Mouse (Mus musculus) hindbrain, embryonic 12.5 days (tissue): Measurements from ENCODE around the gene Fbxo40. TPM values are rescaled to one million over a fixed set of nuclear protein-coding genes. Genes with fewer than 3 reads are reported as not detected.
A peak's percentile ranks its signal among the peaks of the same experiment; 100 is the strongest.

ENCODE experiments used
- ATAC-seq: fragments of 200-750 bp; cut with Nextera tagmentation; 2 replicates; pipeline ENCODE4 v1.8.0; 2017; ENCODE audit warnings: moderate TSS enrichment; ENCODE audit not compliant: low FRiP score
- H3K27ac ChIP-seq: fragments of 300-500 bp; sonication (generic); 2 replicates; pipeline ENCODE4 v1.5.1; 2016; ENCODE audit warnings: mild to moderate bottlenecking
- H3K27me3 ChIP-seq: fragments of 300-500 bp; sonication (generic); 2 replicates; pipeline ENCODE4 v1.6.1; 2016; ENCODE audit warnings: mild to moderate bottlenecking
- H3K36me3 ChIP-seq: fragments of 300-500 bp; sonication (generic); 2 replicates; pipeline ENCODE4 v1.6.1; 2016; ENCODE audit warnings: mild to moderate bottlenecking
- H3K4me1 ChIP-seq: fragments of 300-500 bp; sonication (generic); 2 replicates; pipeline ENCODE4 v1.6.1; 2016
- H3K4me2 ChIP-seq: fragments of 300-500 bp; sonication (generic); replicated peaks from 2 replicates; pipeline ENCODE4 v1.6.1; 2016; ENCODE audit warnings: mild to moderate bottlenecking
- H3K4me3 ChIP-seq: fragments of 300-500 bp; sonication (generic); 2 replicates; pipeline ENCODE4 v1.5.1; 2016; ENCODE audit warnings: mild to moderate bottlenecking
- H3K9ac ChIP-seq: fragments of 300-500 bp; sonication (generic); 2 replicates; pipeline ENCODE4 v1.6.1; 2016; ENCODE audit warnings: mild to moderate bottlenecking, moderate library complexity
- H3K9me3 ChIP-seq: fragments of 300-500 bp; sonication (generic); replicated peaks from 2 replicates; pipeline ENCODE4 v1.6.1; 2016; ENCODE audit warnings: mild to moderate bottlenecking
- WGBS: fragments of 180-500 bp; shearing (Covaris S2); methylation state at CpG from one replicate; pipeline ENCODE4 v1.1.7; 2016; 5-methylcytosine and 5-hydroxymethylcytosine counted together
- polyA plus RNA-seq: library from polyadenylated mRNA; unstranded; fragments of >200 nt; fragmentation: Nextera tagmentation; extraction: Ambion mirVana; gene quantifications from 2 replicates; pipeline ENCODE4 v1.2.1, GENCODE M21; 2016

The Fbxo40 gene
- polyA plus RNA-seq, 1 experiment from 2014 or later, result 0.04 TPM

DNA sequence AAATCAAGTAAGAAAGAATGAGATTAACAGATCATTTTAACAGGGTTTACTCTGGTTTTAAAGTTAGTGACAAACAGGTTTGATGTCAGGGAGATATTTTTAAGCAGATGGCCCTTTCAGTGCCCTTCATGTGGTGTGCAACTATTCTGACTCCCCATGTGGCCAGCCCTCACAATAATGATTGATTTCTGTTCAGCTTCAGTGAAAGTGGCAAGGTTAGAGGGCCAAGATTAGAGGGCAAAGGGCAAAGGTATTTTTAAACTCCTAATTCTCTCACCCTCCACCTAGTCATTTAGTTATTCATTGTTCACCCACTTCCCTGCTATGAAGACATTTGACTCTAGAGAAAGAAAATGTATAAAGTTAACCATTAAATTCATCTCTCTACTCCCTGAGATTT is 2.2 kb downstream of the Fbxo40 start:
- Histone ChIP-seq H3K4me3 (no peak overlapping the region), H3K27me3 (no peaks in the 10 kb centered on the region), H3K4me2 (no peak overlapping the region), H3K9ac (no peak overlapping the region), H3K4me1 (no peaks in the 10 kb centered on the region), H3K36me3 (no peaks in the 10 kb centered on the region), H3K27ac (no peak overlapping the region), H3K9me3 (no peaks in the 10 kb centered on the region)
- no peak for ATAC-seq

DNA sequence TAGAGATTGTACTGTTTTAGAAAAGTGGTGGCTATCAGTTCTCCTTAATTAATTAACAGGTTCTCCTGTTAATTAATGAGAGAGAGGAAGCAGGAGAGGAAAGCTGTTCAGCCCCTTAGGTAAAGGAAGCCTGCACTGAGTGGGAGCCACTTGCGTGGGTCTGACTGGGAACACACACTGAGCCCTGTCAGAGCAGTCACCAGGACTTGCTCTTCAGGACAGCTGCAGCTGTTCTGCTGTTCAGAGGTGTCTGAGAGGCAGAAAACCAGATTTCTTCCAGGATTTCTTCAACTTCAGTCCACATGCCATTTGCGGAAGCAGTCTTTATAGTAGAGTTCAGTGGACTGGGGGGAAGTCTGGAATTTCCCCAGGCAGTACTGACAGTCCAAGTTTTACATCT is 2.9 kb downstream of the Fbxo40 start:
- 64% methylated on average over 2 of the region's 2 CpGs for WGBS
- Histone ChIP-seq H3K36me3 (no peaks in the 10 kb centered on the region), H3K9ac (no peak overlapping the region), H3K27ac (no peak overlapping the region), H3K9me3 (no peaks in the 10 kb centered on the region), H3K4me2 (no peak overlapping the region), H3K27me3 (no peaks in the 10 kb centered on the region), H3K4me3 (no peak overlapping the region), H3K4me1 (no peaks in the 10 kb centered on the region)
- no peak for ATAC-seq

DNA sequence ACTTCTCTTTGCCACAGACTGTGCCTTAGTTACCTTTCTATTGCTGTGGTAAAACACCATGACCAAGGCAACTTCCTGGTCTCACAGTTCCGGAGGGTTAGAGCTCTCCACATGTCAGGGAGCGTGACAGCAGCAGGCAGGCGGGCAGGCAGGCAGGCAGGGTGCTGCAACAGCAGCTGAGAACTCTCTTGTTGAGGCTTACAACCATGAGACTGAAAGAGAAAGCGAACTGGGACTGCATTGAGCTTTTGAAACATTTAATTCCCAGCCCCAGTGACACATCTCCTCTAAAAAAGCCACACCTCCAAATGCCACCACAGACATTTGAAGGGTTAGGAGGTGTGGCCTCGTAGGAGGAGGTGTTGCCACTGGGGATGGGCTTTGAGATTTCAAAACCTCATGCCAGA is 4.6 kb downstream of the Fbxo40 start:
- WGBS, result 64% methylated on average over 5 of the region's 5 CpGs
- no peak overlapping the region for H3K9ac ChIP-seq
- ATAC-seq, result no peak
- no peak overlapping the region for H3K4me2 ChIP-seq
- no peaks in the 10 kb centered on the region for H3K4me1 ChIP-seq
- no peak overlapping the region for H3K27ac ChIP-seq
- H3K4me3 ChIP-seq, result no peak overlapping the region
- no peaks in the 10 kb centered on the region for H3K27me3 ChIP-seq
- H3K9me3 ChIP-seq, result no peaks in the 10 kb centered on the region; the same call in 1 of the 2 replicates
- H3K36me3 ChIP-seq, result no peaks in the 10 kb centered on the region

DNA sequence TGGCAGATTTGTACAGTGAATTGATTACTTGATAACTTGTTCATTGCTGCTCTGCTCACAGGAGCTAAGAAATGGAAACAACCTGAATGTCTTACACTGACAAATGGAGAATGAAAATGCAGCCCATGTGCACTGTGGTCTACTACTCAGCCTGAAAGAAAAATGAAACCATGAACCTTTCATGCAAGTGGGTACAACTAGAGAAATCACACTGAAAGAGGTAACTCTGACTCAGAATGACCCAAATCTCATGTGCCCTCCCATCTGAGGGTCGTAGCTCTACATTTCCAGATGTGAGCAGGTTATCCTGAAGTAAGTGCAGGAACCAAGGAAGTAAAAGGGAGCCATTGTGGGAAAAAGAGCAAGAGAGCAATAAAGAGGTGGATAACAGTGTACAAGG is 6.5 kb downstream of the Fbxo40 start:
- Histone ChIP-seq H3K27ac (no peak overlapping the region), H3K27me3 (no peaks in the 10 kb centered on the region), H3K9me3 (no peaks in the 10 kb centered on the region; the same call in 1 of the 2 replicates), H3K9ac (no peak overlapping the region), H3K4me3 (no peak overlapping the region), H3K4me2 (no peak overlapping the region), H3K36me3 (no peaks in the 10 kb centered on the region), H3K4me1 (no peaks in the 10 kb centered on the region)
- 83% methylated on average over 1 of the region's 1 CpGs for WGBS
- ATAC-seq, result no peak

DNA sequence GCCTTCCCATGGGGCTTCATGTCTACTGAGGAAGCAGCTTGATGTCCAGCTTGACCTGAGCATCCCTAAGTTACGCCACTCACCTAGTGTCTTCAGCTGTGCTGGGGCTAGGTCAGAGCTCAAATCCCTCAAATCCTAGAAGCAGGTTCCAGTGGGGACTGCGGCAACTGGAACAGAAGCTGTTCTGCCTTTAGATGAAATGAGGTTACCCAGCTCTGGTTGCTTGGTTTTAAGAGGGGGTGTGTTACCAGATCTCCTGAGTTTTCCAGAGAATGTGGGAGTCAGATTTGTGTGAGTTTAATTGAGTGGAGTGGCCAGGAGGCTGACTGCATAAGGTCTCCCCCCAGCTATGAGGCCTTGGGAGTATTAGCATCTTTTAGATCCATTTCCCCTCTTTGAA is 11.1 kb downstream of the Fbxo40 start:
- 92% methylated on average over 2 of the region's 2 CpGs for WGBS
- ATAC-seq, result no peak
- no peak overlapping the region for H3K4me2 ChIP-seq
- H3K4me3 ChIP-seq, result no peak overlapping the region
- H3K9ac ChIP-seq, result no peak overlapping the region
- H3K9me3 ChIP-seq, result no peaks in the 10 kb centered on the region; the same call in 1 of the 2 replicates
- no peaks in the 10 kb centered on the region for H3K4me1 ChIP-seq
- H3K27ac ChIP-seq, result no peak overlapping the region
- H3K36me3 ChIP-seq, result no peaks in the 10 kb centered on the region
- no peaks in the 10 kb centered on the region for H3K27me3 ChIP-seq

DNA sequence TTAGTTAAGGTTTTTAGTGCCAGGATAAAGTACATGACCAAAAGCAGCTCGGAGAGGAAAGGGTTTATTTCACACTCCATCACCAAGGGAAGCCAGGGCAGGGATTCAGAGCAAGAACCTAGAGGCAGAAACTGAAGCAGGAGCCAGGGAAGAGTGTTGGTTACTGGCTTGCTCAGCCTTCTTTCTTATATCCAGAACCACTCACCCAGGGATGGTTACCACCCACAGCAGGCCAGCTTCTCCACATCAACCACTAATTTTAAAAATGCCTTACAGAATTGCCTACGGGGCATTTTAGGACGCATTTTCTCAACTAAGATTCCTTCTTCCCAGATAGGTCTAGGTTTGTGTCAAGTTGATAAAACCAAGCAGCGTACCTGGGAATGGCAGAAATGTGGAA is 26.9 kb downstream of the Fbxo40 start:
- no peak for ATAC-seq
- 89% methylated on average over 4 of the region's 4 CpGs for WGBS

DNA sequence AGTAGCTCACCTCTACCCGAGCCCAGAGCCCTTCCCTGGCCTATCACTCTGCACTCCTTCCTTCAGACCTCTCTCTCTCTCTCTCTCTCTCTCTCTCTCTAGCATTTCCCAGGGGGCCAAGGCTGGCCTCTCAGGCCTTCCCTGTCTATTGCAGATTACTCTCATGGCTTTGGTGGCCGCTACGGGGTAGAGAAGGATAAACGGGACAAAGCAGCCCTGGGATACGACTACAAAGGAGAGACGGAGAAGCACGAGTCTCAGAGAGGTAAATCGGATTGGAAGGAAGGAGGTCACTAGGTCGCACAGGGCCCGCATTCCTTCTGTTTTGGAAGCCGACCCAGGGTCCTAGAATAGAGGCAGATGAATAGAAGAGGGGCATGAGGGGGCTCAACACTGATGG is 35.2 kb downstream of the Fbxo40 start:
- no peak for ATAC-seq
- no peak overlapping the region for H3K27ac ChIP-seq
- H3K27me3 ChIP-seq, result no peaks in the 10 kb centered on the region
- H3K9me3 ChIP-seq, result no peaks in the 10 kb centered on the region
- 53% methylated on average over 11 of the region's 11 CpGs for WGBS
- H3K9ac ChIP-seq, result no peak overlapping the region
- no peaks in the 10 kb centered on the region for H3K4me1 ChIP-seq
- no peaks in the 10 kb centered on the region for H3K36me3 ChIP-seq
- H3K4me3 ChIP-seq, result no peak overlapping the region
- H3K4me2 ChIP-seq, result no peak overlapping the region

More for the DNA sequence above, 26.9 kb downstream of the Fbxo40 start:
- Histone ChIP-seq H3K9ac (no peak overlapping the region), H3K36me3 (no peaks in the 10 kb centered on the region), H3K4me1 (no peaks in the 10 kb centered on the region), H3K4me3 (no peak overlapping the region), H3K9me3 (no peaks in the 10 kb centered on the region), H3K27ac (no peak overlapping the region), H3K27me3 (no peaks in the 10 kb centered on the region), H3K4me2 (no peak overlapping the region)

DNA sequence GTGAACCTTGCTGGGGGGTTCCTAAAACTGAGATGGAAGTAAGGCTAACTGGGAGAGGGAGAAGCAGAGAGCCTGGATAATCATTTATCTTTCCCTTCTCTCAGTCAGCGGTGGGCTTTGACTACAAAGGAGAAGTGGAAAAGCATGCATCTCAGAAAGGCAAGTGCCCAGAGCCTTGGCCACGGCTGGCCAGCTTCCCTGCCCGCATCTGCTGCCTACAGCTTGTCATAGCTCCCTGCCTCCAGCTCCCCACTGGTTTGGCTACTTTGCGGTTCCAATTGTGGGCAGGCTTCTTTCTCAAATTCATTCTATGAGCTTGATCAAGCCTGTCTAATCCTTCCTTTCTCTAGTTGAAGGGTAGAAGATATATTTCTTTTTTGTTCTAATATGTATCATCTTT is 39.2 kb downstream of the Fbxo40 start:
- 37% methylated on average over 4 of the region's 4 CpGs for WGBS
- H3K27me3 ChIP-seq, result no peaks in the 10 kb centered on the region
- no peaks in the 10 kb centered on the region for H3K4me1 ChIP-seq
- H3K9me3 ChIP-seq, result no peaks in the 10 kb centered on the region
- no peak overlapping the region for H3K9ac ChIP-seq
- no peak overlapping the region for H3K4me3 ChIP-seq
- ATAC-seq, result no peak
- H3K4me2 ChIP-seq, result no peak overlapping the region
- H3K36me3 ChIP-seq, result no peaks in the 10 kb centered on the region
- H3K27ac ChIP-seq, result no peak overlapping the region

DNA sequence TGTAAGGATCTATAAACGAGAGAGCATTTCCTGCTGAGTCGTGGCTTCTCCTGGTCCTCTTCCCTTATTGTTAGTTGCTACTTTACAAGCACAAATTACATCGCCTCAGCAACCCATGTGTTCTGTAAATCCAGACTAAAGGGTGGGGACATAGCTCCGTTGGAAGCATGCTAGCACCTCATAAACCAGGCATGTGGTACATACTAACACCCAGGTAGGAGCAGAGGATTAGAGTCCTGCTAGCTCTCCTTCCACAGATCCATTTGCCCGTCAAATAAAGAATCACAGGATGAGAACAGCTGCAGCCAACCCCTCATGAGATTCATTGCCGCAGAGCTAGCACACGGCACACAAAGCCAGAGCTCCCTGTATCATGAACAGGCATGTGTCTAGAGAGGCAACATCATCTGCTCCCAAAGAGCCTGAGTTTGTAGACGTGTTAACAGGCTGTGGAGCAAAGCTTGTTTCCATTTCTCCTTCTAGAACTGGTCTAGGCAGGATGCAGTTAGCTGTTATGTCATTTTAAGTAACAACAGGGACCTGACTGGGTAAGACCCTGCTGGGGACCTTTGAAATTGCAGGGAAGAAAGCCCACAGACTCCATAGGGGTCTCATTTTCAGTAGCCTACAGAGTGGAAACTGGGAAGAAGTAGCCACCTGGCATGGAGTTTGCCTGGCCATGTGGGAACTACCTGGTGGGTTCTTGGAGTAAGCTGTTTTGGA is 40.5 kb downstream of the Fbxo40 start:
- 69% methylated on average over 8 of the region's 8 CpGs for WGBS
- Histone ChIP-seq H3K27ac (no peak overlapping the region), H3K27me3 (no peaks in the 10 kb centered on the region), H3K36me3 (no peaks in the 10 kb centered on the region), H3K9ac (no peak overlapping the region), H3K9me3 (no peaks in the 10 kb centered on the region), H3K4me2 (no peak overlapping the region), H3K4me1 (peaks cover 5% of the 10 kb centered on the region), H3K4me3 (no peak overlapping the region)
- no peak for ATAC-seq

DNA sequence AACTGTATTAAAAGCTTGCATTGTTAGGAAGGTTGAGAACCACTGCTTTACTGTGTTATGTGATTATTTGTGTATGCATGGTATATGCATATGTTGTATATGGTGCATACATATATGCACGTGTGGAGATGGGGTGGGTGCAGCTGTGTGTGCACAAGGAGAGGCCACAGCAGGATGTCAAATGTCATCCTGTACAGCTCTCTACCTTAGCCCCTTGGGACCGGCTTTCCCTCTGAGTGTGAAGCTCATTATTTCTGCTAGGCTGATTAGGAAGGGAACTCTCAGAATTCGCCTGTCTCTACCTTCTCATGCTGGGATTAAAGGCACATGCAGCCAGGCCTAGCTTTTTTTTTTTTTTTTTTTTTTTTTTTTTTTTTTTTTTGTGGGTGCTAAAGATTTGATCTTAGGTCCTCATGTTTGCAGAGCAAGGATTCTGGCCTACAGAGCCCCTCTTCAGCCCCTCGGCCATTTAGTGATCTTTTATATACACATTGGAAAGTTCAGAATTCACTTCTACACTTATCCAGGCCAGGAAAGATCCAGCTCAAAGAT is 42.5 kb downstream of the Fbxo40 start:
- no peak overlapping the region for H3K4me2 ChIP-seq
- no peaks in the 10 kb centered on the region for H3K27me3 ChIP-seq
- H3K36me3 ChIP-seq, result no peaks in the 10 kb centered on the region
- WGBS, result 66% methylated on average over 4 of the region's 4 CpGs
- no peak overlapping the region for H3K9ac ChIP-seq
- ATAC-seq, result no peak
- no peak overlapping the region for H3K27ac ChIP-seq
- peaks cover 5% of the 10 kb centered on the region for H3K4me1 ChIP-seq
- no peak overlapping the region for H3K4me3 ChIP-seq
- H3K9me3 ChIP-seq, result no peaks in the 10 kb centered on the region

DNA sequence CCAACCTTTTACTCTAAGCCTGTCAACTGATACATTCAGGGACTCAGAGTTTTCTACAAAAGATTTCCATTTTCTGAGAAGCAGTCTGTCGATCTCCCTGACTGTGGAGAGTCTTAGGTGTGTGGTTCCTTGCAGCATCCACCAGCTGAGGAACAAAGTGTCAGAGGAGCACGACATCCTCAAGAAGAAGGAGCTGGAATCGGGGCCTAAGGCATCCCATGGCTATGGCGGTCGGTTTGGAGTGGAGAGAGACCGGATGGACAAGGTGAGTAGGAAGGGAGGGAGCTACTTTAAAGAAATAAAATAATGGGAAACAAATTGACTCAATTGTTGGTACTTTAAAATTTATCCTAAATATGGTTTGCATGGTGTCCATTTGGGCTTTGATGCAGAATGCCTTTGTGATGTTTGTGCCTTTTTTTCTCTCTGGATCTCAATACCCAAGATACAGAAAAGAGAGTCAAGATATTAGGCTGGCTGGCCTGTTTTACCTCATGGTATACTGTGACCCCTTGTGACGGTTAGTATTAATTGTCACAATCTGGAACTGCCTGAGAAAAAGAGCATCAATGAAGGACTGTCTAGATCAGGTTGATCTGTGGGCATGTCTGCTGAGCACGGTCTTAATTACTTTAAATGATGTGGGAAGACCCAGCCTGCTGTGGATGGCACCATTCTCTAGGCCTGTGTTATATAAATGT is 43.7 kb downstream of the Fbxo40 start:
- no peaks in the 10 kb centered on the region for H3K27me3 ChIP-seq
- no peak overlapping the region for H3K4me3 ChIP-seq
- H3K4me2 ChIP-seq, result no peak overlapping the region
- peaks cover 9% of the 10 kb centered on the region for H3K4me1 ChIP-seq
- H3K36me3 ChIP-seq, result no peaks in the 10 kb centered on the region
- WGBS, result 89% methylated on average over 8 of the region's 8 CpGs
- no peak overlapping the region for H3K27ac ChIP-seq
- no peak overlapping the region for H3K9ac ChIP-seq
- ATAC-seq, result no peak
- H3K9me3 ChIP-seq, result no peaks in the 10 kb centered on the region

DNA sequence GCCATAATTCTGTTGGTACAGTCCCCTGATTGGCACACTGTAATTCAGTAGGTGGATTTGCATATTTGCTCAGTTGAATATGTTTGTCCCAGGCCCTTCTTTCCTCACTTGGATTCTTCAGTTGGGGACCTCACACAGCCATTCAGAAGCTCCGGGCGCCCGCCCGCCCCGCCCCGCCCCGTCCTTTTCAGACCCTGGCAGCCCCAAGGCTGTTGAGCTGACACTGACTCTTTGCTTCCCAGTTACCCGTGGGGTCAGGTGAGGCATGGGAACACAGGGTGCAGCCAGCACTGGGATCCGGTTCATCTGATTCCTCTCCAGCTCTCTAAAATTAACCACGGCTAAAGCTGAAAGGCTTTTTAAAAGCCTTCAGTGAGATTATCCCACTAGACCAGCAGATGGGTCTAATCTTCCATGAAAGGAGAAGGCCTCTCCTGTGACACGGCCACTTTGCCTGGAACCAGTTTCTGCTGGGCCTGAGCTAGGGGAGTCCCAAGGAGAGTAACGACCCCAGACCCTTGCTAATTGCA is 45.3 kb downstream of the Fbxo40 start:
- no peaks in the 10 kb centered on the region for H3K36me3 ChIP-seq
- no peak overlapping the region for H3K27ac ChIP-seq
- H3K9me3 ChIP-seq, result no peaks in the 10 kb centered on the region
- H3K4me1 ChIP-seq, result peaks cover 9% of the 10 kb centered on the region
- ATAC-seq, result peak; percentile 60
- WGBS, result 35% methylated on average over 12 of the region's 12 CpGs
- no peak overlapping the region for H3K4me2 ChIP-seq
- H3K9ac ChIP-seq, result no peak overlapping the region
- H3K4me3 ChIP-seq, result no peak overlapping the region
- no peaks in the 10 kb centered on the region for H3K27me3 ChIP-seq
